Mouse (Mus musculus) heart, adult 2 months (tissue): ENCODE measurements around the gene Prss12.

Experiments
- CTCF ChIP-seq: fragments of 200-600 bp; IDR thresholded peaks from 2 replicates; pipeline ENCODE4 v1.8.1; 2022; ENCODE audit warnings: antibody characterized with exemption, mild to moderate bottlenecking, moderate library complexity
- EP300 ChIP-seq: fragments of 200-500 bp; IDR thresholded peaks from 2 replicates; pipeline ENCODE4 v1.6.1; 2011; ENCODE audit warnings: low read depth, low read length, control low read depth; ENCODE audit not compliant: insufficient read depth
- POLR2A ChIP-seq: fragments of 200-500 bp; IDR thresholded peaks from 2 replicates; pipeline ENCODE4 v1.6.1; 2011; ENCODE audit warnings: mild to moderate bottlenecking, low read depth, low read length, control low read depth; ENCODE audit not compliant: insufficient read depth

DNA sequence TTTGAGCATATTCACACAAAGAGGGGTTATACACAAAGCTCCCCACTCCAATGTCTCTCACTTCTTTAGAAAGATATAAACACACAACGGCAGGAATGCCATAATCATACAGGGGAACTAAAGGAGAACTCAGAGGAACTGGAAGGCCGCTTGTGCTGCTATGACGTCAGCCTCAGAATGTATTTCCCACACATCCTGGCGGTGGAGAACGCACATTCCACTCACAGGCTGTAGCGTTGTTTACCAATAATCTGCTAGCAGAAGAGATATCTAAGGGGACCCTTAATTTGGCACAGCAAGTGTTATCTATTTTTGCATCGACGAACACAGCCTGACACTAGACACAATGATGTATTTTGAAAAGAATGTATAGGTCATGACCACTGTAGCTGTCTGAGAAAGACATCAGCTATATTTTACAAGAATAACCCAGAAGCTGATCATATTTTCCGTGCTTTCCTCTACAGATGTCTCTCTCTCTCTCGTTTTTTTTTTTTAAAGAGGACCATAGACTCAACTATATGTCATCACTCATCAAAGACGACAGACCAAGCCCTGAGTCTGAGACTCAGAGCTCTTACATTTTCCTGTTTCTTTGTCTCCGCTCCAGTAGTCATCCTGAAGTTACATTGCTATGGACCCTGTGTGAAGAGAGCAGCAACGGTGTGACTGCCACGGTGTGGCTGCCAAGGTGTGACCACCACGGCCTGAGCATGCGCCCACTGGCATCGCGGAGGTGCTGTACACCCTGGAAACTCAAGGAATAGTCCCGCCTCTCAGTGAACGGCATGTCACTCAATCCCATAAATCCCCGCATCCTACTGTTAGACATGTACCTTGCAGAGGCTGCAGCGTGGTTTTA is 16.9 kb upstream of the Prss12 start:
- TF ChIP-seq POLR2A (no peak), EP300 (no peak), CTCF (no peak)
